Mouse (Mus musculus): ENCODE measurements at regions not wholly inside any gene's neighbourhood (a gene's known extent, or its start where the extent isn't known, plus 50 kb on each side); places are given as distances from the start of the nearest gene placed in this dataset.
"Not testable (repeated sequence)": the region's sequence is repeated elsewhere in the genome, so short reads cannot be mapped to it uniquely, and the experiment has no call there.

GRCm38 (mm10) chrX:103129347-103129746, 57.1 kb downstream of the Nap1l2 start:
- DNase-seq (ENCODE audit: low spot score), result not testable (repeated sequence)

- DNase-seq (ENCODE audit: low spot score), result no peak
Measured at GRCm38 (mm10) chrX:103109181-103109580, 77.3 kb downstream of the Nap1l2 start.

- DNase-seq (ENCODE audit: low spot score), result not testable (repeated sequence)
Measured at GRCm38 (mm10) chrX:103067730-103068621, 118.5 kb downstream of the Nap1l2 start.

GRCm38 (mm10) chrX:103067107-103067506, 119.3 kb downstream of the Nap1l2 start:
- not testable (repeated sequence) for DNase-seq (ENCODE audit: low spot score)

GRCm38 (mm10) chrX:103026256-103027028, 98.3 kb downstream of the 1700018G05Rik start:
- DNase-seq (ENCODE audit: low spot score), result peak; percentile 55

- DNase-seq (ENCODE audit: low spot score), result not testable (repeated sequence)
Measured at GRCm38 (mm10) chrX:103025495-103025894, 97.3 kb downstream of the 1700018G05Rik start.

GRCm38 (mm10) chrX:103013425-103014057, 85.4 kb downstream of the 1700018G05Rik start:
- DNase-seq (ENCODE audit: low spot score), result not testable (repeated sequence)

- DNase-seq (ENCODE audit: low spot score), result not testable (repeated sequence)
Measured at GRCm38 (mm10) chrX:103012298-103013243, 84.4 kb downstream of the 1700018G05Rik start.

GRCm38 (mm10) chrX:102993956-102994355, 65.8 kb downstream of the 1700018G05Rik start:
- not testable (repeated sequence) for DNase-seq (ENCODE audit: low spot score)

Data from testis, postnatal 10 days (tissue).